Mouse (Mus musculus): ENCODE measurements around the gene Slc29a2.

GRCm38 (mm10) chr19:5062446-5062845, 38.8 kb downstream of the Slc29a2 start:
- no peak for TF ChIP-seq TAL1 (IDR thresholded peaks at IDR 0.05; ENCODE audit: low read length)
- TF ChIP-seq GATA1 (IDR thresholded peaks at IDR 0.05; ENCODE audit: low read length), result no peak

All from erythroblast, embryonic 14.5 days (primary cell).